Comparison of ENCODE assay signal across 9 mouse cellular contexts in genomic region chr5:142811870-142812443, GRCm38 (mm10). TPM values are rescaled to one million over a fixed set of nuclear protein-coding genes. Genes with fewer than 3 reads are reported as not detected.
DNase-seq lines count a peak whose midpoint lies in the region; ATAC-seq and TF ChIP-seq lines count a peak whose summit lies in the region.
"Had no signal": no experiment of that assay in that cellular context is flagged by ENCODE, and none has a peak within 500 bp of the region (broad histone marks: within the 10 kb centered on the region; RNA-seq: fewer than 3 reads in every experiment).

No protein-coding gene starts in this region.

- 52% methylated on average over 8 of the region's 8 CpGs for WGBS in heart, embryonic 16.5 days
- WGBS in forebrain, embryonic 16.5 days, result 12% methylated on average over 8 of the region's 8 CpGs
- 34% methylated on average over 8 of the region's 8 CpGs for WGBS in olfactory bulb, adult 2 months

- no peak for DNase-seq in heart, postnatal 10 days
- peak; percentile 74 to 85 for DNase-seq in kidney, postnatal 25 days
- DNase-seq in thymus, postnatal 0 days (ENCODE audit: low spot score), result no peak
- DNase-seq in ovary, postnatal 14 days (ENCODE audit: low spot score), result no peak
- DNase-seq: heart, adult 18-20 months had no signal

- no peak for TF ChIP-seq POLR2A in olfactory bulb, adult 2 months (IDR thresholded peaks at IDR 0.05; ENCODE audit: insufficient read depth, low read depth, low read length)

- peak overlapping the region; percentile 92; the same call in 1 of the 2 replicates for H3K4me2 ChIP-seq in heart, embryonic 16.5 days (ENCODE audit: low read depth, low read length)
- H3K4me2 ChIP-seq in forebrain, embryonic 16.5 days (ENCODE audit: low read length), result peak overlapping the region; percentile 89

- no peak for TF ChIP-seq CTCF in olfactory bulb, adult 2 months (IDR thresholded peaks at IDR 0.05; ENCODE audit: insufficient read depth, low read depth, low read length)

- ATAC-seq in heart, embryonic 16.5 days (replicated peaks; ENCODE audit: extremely low read depth, insufficient read depth, low FRiP score), result no peak
- no peak for ATAC-seq in forebrain, embryonic 16.5 days
- no peak for ATAC-seq in activated CD4-positive, CD25-positive, alpha-beta regulatory T cell, adult 4 months

- no peak overlapping the region for H3K27ac ChIP-seq in heart, embryonic 16.5 days (ENCODE audit: low read length)
- peak overlapping the region; percentile 100 for H3K27ac ChIP-seq in forebrain, embryonic 16.5 days (ENCODE audit: low read length)
- H3K27ac ChIP-seq in olfactory bulb, adult 2 months (ENCODE audit: insufficient read depth, low read depth, low read length), result peak overlapping the region; percentile 28; the same call in 1 of the 2 replicates

- H3K27me3 ChIP-seq in heart, embryonic 16.5 days (ENCODE audit: control insufficient read depth, insufficient read depth, low read length), result no peaks in the 10 kb centered on the region
- no peaks in the 10 kb centered on the region for H3K27me3 ChIP-seq in forebrain, embryonic 16.5 days (replicated peaks; ENCODE audit: control insufficient read depth, insufficient read depth, low read length)

- peak overlapping the region; percentile 28 for H3K9ac ChIP-seq in heart, embryonic 16.5 days (ENCODE audit: low read length)
- H3K9ac ChIP-seq in forebrain, embryonic 16.5 days (replicated peaks; ENCODE audit: low read depth, low read length), result peak overlapping the region; percentile 100

- intact Hi-C loops in heart, postnatal 10 days (cut with DNase I), result loop anchor here (5.0 kb wide), 1 partner anchor 65 kb away; no protein-coding TSS in a partner anchor

- no peaks in the 10 kb centered on the region for H3K9me3 ChIP-seq in heart, embryonic 16.5 days (replicated peaks; ENCODE audit: control insufficient read depth, low read length)
- no peaks in the 10 kb centered on the region for H3K9me3 ChIP-seq in forebrain, embryonic 16.5 days (ENCODE audit: control insufficient read depth, low read length)

- no peak overlapping the region for H3K4me3 ChIP-seq in heart, embryonic 16.5 days (ENCODE audit: low read length)
- H3K4me3 ChIP-seq in forebrain, embryonic 16.5 days (replicated peaks; ENCODE audit: low read length), result peak overlapping the region; percentile 59
- H3K4me3 ChIP-seq in olfactory bulb, adult 2 months (ENCODE audit: insufficient read depth, low read depth, low read length), result no peak overlapping the region

- H3K36me3 ChIP-seq in heart, embryonic 16.5 days (ENCODE audit: control insufficient read depth, insufficient read depth), result peaks cover 6% of the 10 kb centered on the region
- H3K36me3 ChIP-seq in forebrain, embryonic 16.5 days (ENCODE audit: control insufficient read depth, insufficient read depth), result peaks cover 6% of the 10 kb centered on the region; the same call in 1 of the 2 replicates

- H3K4me1 ChIP-seq in heart, embryonic 16.5 days (ENCODE audit: control insufficient read depth, insufficient read depth, low read length), result peaks cover 35% of the 10 kb centered on the region
- H3K4me1 ChIP-seq in forebrain, embryonic 16.5 days (replicated peaks; ENCODE audit: control insufficient read depth, insufficient read depth, low read length), result peaks cover 38% of the 10 kb centered on the region
- peaks cover 31% of the 10 kb centered on the region for H3K4me1 ChIP-seq in olfactory bulb, adult 2 months (ENCODE audit: control insufficient read depth, insufficient read depth, low read length)

RNA-seq across cellular contexts. Expression of gene Tnrc18, which starts 5.5 kb away (rescaled TPM):
- polyA plus RNA-seq in heart, embryonic 16.5 days (2015; fragmentation: Nextera tagmentation; extraction: Ambion mirVana), result 17.6 and 18.6 TPM in 2 replicates
- 10 to 100 TPM; 80.1 to 91.3 TPM for total RNA-seq in heart, postnatal 10 days (2021)
- 34.8 and 40.4 TPM in 2 replicates for polyA plus RNA-seq in forebrain, embryonic 16.5 days (2015; fragmentation: Nextera tagmentation; extraction: Ambion mirVana)
- not detected in 2 replicates for polyA plus RNA-seq in olfactory bulb, adult 2 months (2012; ENCODE audit: insufficient read depth, insufficient read length, low replicate concordance, missing spikeins)
- 6.9 and 9.6 TPM in 2 replicates for polyA plus RNA-seq in thymus, postnatal 0 days (2015; fragmentation: Nextera tagmentation; extraction: Ambion mirVana)
- 1 to 10 TPM; 4.1 to 4.3 TPM for polyA plus RNA-seq in activated CD4-positive, CD25-positive, alpha-beta regulatory T cell, adult 4 months (2017; shearing (Covaris generic))

Comparison
In these comparisons a context has a peak if more than half of its experiments do, and no peak if none do; other contexts are left out.
1. DNase-seq: peak in kidney, postnatal 25 days (2 of 2); none in heart, postnatal 10 days (0 of 2), thymus, postnatal 0 days (single experiment) and ovary, postnatal 14 days (single experiment).